Mouse (Mus musculus) brain, embryonic 14.5 days (tissue): ENCODE results near the gene Arhgef33.
A peak's percentile ranks its signal among the peaks of the same experiment; 100 is the strongest.

Source experiments
- CTCF ChIP-seq: fragments of 200-500 bp; IDR thresholded peaks from 2 replicates; pipeline ENCODE4 v1.5.1; 2012; ENCODE audit warnings: inconsistent platforms, mild to moderate bottlenecking, moderate library complexity, borderline replicate concordance; ENCODE audit not compliant: insufficient read depth, insufficient read length; ENCODE audit errors: extremely low read depth
- POLR2A ChIP-seq: fragments of 200-500 bp; IDR thresholded peaks from 2 replicates; pipeline ENCODE4 v1.6.1; 2012; ENCODE audit warnings: mild to moderate bottlenecking, inconsistent platforms, borderline replicate concordance; ENCODE audit not compliant: poor library complexity, insufficient read depth, insufficient read length, severe bottlenecking; ENCODE audit errors: extremely low read depth

- no peak for TF ChIP-seq POLR2A
- TF ChIP-seq CTCF, result peak; percentile 37; the same call in 1 of the 2 replicates
Measured at GRCm38 (mm10) chr17:80332386-80332785, 25.2 kb downstream of the Arhgef33 start.
